Mouse (Mus musculus): ENCODE measurements around the gene Nrd1. TPM values are rescaled to one million over a fixed set of nuclear protein-coding genes. Genes with fewer than 3 reads are reported as not detected.

The Nrd1 gene
- polyA plus RNA-seq (2021; fragmentation: Nextera tagmentation) = 16.7 and 21.1 TPM in 2 replicates
- long read RNA-seq, experiment 1, full-length matches to known transcripts = 3 of 47 reads
- long read RNA-seq, experiment 1, partial matches to known transcripts = 41 of 47 reads
- long read RNA-seq, experiment 1, other reads (novel, unspliced or antisense) = 3 of 47 reads
- long read RNA-seq, experiment 2, full-length matches to known transcripts = 102 of 172 reads
- long read RNA-seq, experiment 2, partial matches to known transcripts = 34 of 172 reads
- long read RNA-seq, experiment 2, other reads (novel, unspliced or antisense) = 36 of 172 reads

GRCm38 (mm10) chr4:108999999-109000950 lies at the start of gene Nrd1:
Gene Nrd1, plus strand, starts transcription at chr4:109000655.

Small RNAs within 50 kb of the gene (microRNA-seq; reads per million reads assigned to microRNA genes)
- not detected for gene Mir761

Other genes starting within 250 kb of the Nrd1 start
- 10.9 and 11.7 TPM in 2 replicates for gene Zfyve9, start 219.9 kb upstream of the Nrd1 start, polyA plus RNA-seq (2021; fragmentation: Nextera tagmentation)
- gene Btf3l4, start 167.0 kb upstream of the Nrd1 start, polyA plus RNA-seq (2021; fragmentation: Nextera tagmentation) = 84.0 and 92.5 TPM in 2 replicates
- gene Txndc12, start 166.1 kb upstream of the Nrd1 start, polyA plus RNA-seq (2021; fragmentation: Nextera tagmentation) = 35.4 and 36.0 TPM in 2 replicates
- gene Kti12, start 152.9 kb upstream of the Nrd1 start, polyA plus RNA-seq (2021; fragmentation: Nextera tagmentation) = 30.2 and 33.0 TPM in 2 replicates
- 0.25 and 0.34 TPM in 2 replicates for gene A730015C16Rik, start 152.0 kb upstream of the Nrd1 start, polyA plus RNA-seq (2021; fragmentation: Nextera tagmentation)
- 81.1 and 103 TPM in 2 replicates for gene Rab3b, start 121.6 kb upstream of the Nrd1 start, polyA plus RNA-seq (2021; fragmentation: Nextera tagmentation)
- 27.1 and 32.8 TPM in 2 replicates for gene Osbpl9, start 201.6 kb downstream of the Nrd1 start, polyA plus RNA-seq (2021; fragmentation: Nextera tagmentation)
- 0.59 and 0.60 TPM in 2 replicates for gene Calr4, start 233.8 kb downstream of the Nrd1 start, polyA plus RNA-seq (2021; fragmentation: Nextera tagmentation)

All from layer of hippocampus, adult 6 months (tissue).